Mouse (Mus musculus) mouse trophoblast stem cell (cell line): ENCODE measurements around the gene Pcdh19.
"Not testable (repeated sequence)": the region's sequence is repeated elsewhere in the genome, so short reads cannot be mapped to it uniquely, and the experiment has no call there.

Experiments used
- in situ Hi-C, 2 experiments: fragments of 300-500 bp; cut with MseI, MboI; formaldehyde crosslinking; loops; 2 replicates in 1 of 2; 3 replicates in 1 of 2; pipeline ENCODE4 v1.15.1; 2025

The Pcdh19 gene

GRCm38 (mm10) chrX:133688840-133689239 lies at the start of gene Pcdh19:
Gene Pcdh19 (minus strand): TSS chrX:133688987.
- in situ Hi-C loops, result no loop called here

DNA sequence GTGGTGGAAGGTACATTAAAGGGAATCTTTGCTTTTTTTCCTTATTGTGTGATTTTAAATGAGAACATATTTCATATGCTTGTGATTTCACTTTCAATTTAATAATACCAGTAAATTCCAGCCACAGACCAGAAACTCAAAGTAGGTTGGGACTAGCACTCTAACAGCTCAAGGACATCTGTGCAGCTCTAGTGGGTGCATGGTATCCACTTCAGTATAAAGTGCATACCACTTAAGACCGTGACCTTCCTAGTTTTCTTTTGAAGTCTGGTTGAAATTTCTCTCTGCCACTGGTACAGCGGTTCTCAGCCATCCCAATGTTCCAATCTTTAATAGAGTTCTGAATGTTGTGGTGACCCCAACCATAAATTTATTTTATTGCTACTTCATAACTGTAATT lies 47.1 kb upstream of the Pcdh19 start:
- in situ Hi-C loops, result no loop called here

DNA sequence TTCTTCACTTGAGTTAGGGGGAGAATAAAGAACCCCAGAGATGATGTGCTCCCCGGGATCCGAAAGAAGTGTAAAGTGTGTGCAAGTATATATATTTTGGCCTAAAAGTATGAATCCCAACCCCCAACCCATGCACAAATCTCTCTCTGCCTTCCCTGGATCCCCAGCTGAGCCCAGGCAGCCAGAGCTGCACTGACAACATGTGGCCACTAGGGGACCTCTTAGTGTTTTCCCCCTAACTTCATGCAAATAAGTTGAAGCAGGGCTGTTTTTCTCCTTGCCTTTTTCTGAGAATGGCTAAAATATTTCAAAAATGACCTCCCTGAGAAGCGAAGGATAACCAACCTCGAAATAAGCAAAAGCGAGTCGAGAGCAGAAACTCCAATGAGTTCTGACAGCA lies 46.2 kb upstream of the Pcdh19 start:
- in situ Hi-C loops, result no loop called here

DNA sequence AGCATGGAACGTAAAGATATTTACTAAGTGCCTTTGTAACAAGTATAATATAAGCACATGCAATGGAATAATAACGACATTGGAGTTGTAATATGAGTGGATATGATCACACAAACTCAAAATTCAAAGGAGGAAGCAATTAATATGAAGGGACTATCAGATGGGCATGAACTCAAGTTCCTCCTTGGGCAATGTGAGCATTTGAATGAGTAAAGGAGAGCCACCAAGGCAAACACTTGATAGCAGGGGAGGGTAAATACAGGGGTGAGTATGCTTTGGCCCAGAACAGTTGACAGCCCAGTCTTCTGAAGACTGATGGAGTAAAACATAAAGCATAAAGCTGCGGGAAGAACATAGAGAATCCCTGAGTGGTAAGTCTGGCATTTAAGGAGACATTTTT lies 32.7 kb upstream of the Pcdh19 start:
- in situ Hi-C loops, result no loop called here

DNA sequence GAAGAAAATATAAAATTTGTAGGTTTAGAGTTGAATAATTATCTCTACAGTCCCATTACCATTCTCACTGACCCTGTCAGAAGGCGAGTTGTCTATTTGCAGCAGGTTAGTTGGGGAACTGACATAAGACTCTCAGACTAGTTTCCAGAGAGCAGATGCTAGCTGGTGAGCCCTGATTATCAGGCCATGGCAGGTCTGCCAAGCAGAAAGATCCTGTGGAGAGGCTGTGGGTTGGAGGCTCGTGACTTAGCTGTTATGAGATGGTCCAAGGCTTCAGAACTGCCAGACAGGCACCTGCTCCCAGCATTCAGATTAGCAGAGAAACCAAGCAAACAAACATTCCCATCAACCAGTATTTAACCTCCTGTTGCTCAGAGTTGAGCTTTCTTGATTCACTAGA lies 21.8 kb upstream of the Pcdh19 start:
- in situ Hi-C loops, result no loop called here

- in situ Hi-C loops, result no loop called here
Measured at GRCm38 (mm10) chrX:133702902-133703301, 14.1 kb upstream of the Pcdh19 start.

DNA sequence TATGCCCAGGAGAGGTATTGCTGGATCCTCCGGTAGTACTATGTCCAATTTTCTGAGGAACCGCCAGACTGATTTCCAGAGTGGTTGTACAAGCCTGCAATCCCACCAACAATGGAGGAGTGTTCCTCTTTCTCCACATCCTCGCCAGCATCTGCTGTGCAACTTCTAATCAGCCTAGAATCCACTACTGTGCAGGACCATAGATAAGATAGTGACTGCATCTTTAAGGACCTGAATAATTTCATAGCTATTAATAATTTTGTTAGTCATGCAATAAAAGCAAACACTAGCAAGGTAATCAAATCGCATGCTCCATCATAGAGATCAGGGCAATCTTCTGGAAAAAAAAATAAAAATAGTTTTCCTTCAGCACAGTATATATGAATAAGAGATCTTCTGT lies 9.1 kb upstream of the Pcdh19 start:
- in situ Hi-C loops, result not testable (repeated sequence)

GRCm38 (mm10) chrX:133696461-133696860 lies 7.7 kb upstream of the Pcdh19 start:
- in situ Hi-C loops, result no loop called here

DNA sequence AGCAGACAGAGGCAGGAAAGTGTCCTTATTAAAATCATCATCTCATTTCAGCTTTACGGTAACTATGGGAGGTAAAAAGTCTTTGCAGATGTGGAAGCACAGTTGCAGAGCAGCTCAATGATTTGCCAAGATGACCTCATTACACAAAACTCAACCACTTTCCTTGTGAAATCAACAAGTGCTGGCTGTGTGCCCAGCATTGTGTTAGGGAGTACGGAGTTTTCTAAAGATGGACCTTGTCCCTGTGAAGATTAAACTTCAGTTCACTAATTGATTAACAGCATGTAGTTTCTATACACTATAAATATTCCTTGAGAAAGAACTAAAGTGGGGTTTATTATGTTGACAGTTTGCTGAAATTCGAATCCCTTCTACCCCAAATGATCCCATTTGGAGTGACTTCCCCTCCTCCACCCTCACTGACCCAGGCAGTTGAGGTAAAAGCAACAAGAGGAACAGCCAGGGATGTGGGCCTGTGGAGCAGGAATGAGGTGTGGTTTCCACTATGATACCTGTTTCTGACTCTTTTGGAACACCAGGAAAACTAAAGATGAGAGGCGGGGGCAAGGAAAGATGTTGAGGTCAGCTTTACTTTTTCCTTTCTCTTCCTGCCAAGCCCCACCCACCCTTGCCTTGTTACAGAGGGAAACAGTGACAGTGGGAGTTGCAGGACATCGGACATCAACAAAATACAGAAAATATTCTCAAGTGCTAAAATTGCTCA lies 4.4 kb upstream of the Pcdh19 start:
- in situ Hi-C loops, result no loop called here

DNA sequence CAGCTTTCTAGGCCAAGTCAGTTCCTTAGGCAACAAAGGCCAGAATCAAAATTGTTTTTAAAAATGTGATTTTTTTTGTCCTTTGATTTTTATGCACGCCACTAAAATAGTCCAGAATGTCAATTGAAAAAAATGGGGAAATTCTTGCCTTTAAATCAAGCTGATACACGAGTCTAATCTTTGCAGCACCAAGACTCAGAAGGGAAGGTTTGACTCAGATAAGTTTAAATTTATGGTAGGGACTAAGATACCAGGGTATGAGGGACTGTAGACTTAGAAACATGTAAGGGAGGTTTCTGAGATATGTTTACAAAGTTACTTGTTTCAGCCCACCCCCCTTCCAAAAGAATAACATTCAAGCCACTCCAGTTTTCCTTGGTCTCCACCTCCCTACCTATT lies 3.6 kb upstream of the Pcdh19 start:
- in situ Hi-C loops, result no loop called here

- in situ Hi-C loops, result no loop called here
Measured at GRCm38 (mm10) chrX:133691581-133692391, 3.0 kb upstream of the Pcdh19 start.

- in situ Hi-C loops, result no loop called here
Measured at GRCm38 (mm10) chrX:133690822-133691221, 2.0 kb upstream of the Pcdh19 start.

GRCm38 (mm10) chrX:133689576-133690250 lies 926 bp upstream of the Pcdh19 start:
- in situ Hi-C loops, result no loop called here

DNA sequence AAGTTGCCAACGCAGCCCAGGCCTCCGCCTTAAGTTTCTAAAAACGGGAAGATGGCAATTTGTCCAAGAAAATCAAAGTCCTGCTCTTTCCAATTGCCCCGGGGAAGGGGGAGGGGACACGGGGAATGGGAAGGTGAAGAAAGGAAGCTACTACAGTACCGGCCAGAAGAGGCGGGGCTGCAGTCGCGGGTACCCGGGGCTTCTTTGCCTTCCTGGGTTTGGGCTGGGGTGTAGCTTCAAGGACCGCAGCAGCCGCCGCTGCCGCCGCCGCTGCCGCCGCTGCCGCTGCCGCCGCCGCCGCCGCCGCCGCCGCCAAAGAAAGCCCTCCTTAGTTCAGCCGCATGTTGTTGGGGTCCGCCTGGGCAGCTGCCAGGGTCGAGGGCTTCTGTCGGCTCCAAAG lies 631 bp downstream of the Pcdh19 start:
- in situ Hi-C loops, result no loop called here

GRCm38 (mm10) chrX:133687666-133688151 lies 1.1 kb downstream of the Pcdh19 start:
- in situ Hi-C loops, result no loop called here

DNA sequence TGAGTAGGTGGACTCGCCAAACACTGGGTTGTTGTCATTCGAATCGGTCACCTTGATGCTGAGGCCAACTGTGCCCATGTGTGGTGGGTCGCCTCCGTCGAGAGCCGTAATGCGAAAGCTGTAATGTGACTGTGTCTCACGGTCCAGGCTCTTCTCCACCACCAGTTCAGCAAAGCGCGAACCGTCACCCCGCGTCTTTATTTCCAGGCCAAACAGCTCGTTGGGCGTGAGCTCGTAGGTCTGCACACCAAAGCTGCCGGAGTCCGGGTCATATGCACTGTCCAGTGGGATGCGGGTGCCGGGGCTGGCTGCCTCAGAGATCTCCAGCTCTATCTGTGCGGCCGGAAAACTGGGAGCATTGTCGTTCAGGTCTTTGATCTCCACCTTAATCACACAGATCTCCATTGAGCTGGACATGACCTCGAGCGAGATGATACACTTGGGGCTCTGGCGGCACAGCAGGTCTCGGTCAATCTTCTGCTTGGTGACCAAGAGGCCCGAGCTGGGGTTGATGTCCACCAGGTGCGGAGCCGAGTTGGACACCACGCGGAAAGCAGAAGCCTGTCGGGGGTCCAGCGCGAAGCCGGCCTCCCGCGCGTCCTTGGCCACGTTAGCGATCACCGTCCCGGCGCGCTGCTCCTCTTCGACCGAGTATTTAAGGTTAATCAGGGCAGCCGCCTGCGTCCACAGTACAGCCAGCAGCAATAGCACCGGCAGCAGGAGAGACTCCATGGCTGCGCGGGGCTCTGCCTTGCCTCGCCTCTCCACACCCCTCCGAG lies 2.1 kb downstream of the Pcdh19 start:
- in situ Hi-C loops, result no loop called here

- in situ Hi-C loops, result no loop called here
Measured at GRCm38 (mm10) chrX:133685572-133685971, 3.2 kb downstream of the Pcdh19 start.

DNA sequence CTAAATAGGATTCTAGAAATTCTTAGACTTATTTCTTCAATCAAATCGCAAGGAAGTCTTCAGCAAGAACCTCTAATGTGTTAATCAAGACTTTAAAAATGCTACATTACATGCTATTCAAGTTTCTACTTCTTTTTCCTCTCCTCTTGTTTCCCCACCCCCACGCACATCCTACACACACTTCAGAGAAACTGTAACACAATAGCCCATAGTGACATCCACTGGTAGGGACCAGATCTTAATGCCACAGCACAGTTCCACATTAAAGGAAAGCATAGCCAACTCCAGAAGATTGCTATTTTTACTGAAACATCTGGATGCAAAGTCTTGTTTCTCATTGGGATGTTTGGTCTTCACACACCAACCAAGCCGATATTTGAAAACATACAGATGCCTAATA lies 4.8 kb downstream of the Pcdh19 start:
- in situ Hi-C loops, result no loop called here

DNA sequence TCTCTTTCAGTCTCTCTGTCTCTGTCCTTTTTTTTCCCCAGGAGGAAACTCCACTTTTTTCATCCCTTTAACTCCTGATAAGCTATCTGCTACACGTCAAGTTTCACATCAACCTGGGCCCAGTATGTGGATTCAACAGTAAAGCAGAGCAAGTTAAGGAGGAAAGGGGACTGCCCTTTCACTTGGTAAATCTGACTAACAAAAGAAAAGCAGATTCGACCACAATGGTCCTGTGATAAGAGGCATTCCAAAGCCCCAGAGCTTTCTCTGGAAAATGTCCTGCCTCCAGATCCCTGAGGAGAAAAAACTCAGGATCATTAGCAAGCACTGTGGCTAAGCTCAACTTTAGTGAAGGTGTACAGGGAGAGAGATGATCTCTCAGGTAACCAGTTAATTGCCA lies 13.7 kb downstream of the Pcdh19 start:
- in situ Hi-C loops, result no loop called here

- in situ Hi-C loops, result no loop called here
Measured at GRCm38 (mm10) chrX:133673796-133674195, 15.0 kb downstream of the Pcdh19 start.

GRCm38 (mm10) chrX:133660111-133660510 lies 28.7 kb downstream of the Pcdh19 start:
- in situ Hi-C loops, result no loop called here
